Mouse (Mus musculus) ES-E14 (cell line): ENCODE measurements at regions not wholly inside any gene's neighbourhood (a gene's known extent, or its start where the extent isn't known, plus 50 kb on each side); places are given as distances from the start of the nearest gene placed in this dataset.
A peak's percentile ranks its signal among the peaks of the same experiment; 100 is the strongest.

Source experiments
- DNase-seq: peaks from one replicate; pipeline ENCODE4 v3.0.0-alpha.2; 2013; ENCODE audit warnings: low read depth, low spot score
- H3K27ac ChIP-seq: 2 replicates; pipeline ENCODE4 v1.5.1; 2012; ENCODE audit warnings: low read depth, mild to moderate bottlenecking, low read length, moderate library complexity, mixed read lengths; ENCODE audit not compliant: poor library complexity, insufficient read depth, severe bottlenecking
- H3K36me3 ChIP-seq: 2 replicates; pipeline ENCODE4 v1.6.1; 2012; ENCODE audit warnings: mild to moderate bottlenecking, low read length, moderate library complexity, mixed read lengths; ENCODE audit not compliant: control insufficient read depth, poor library complexity, insufficient read depth, severe bottlenecking
- H3K4me1 ChIP-seq, 2 experiments: fragments of 150-350 bp in 1 of 2; sonication (generic) in 1 of 2; 2 replicates each; pipeline ENCODE4 v1.6.1; 2012; ENCODE audit warnings: low read length in 2 of 2, mild to moderate bottlenecking in 1 of 2, mixed read lengths in 1 of 2; ENCODE audit not compliant: control insufficient read depth in 2 of 2, insufficient read depth in 2 of 2, poor library complexity in 1 of 2
- H3K4me3 ChIP-seq, 2 experiments: fragments of 150-350 bp in 1 of 2; sonication (generic) in 1 of 2; 2 replicates each; pipeline ENCODE4 v1.5.1; 2012; ENCODE audit warnings: low read length in 2 of 2, low read depth in 1 of 2, mild to moderate bottlenecking in 1 of 2, mixed read lengths in 1 of 2; ENCODE audit not compliant: insufficient read depth in 1 of 2, poor library complexity in 1 of 2, severe bottlenecking in 1 of 2
- H3K9ac ChIP-seq: 2 replicates; pipeline ENCODE4 v1.6.1; 2012; ENCODE audit warnings: low read depth, mild to moderate bottlenecking, low read length, mixed read lengths; ENCODE audit not compliant: poor library complexity, insufficient read depth, severe bottlenecking
- H3K9me3 ChIP-seq: fragments of 150-350 bp; sonication (generic); 2 replicates; pipeline ENCODE4 v1.6.1; 2012; ENCODE audit warnings: low read depth, mild to moderate bottlenecking, low read length; ENCODE audit not compliant: control insufficient read depth, insufficient read depth
- CHD2 ChIP-seq: IDR thresholded peaks from 2 replicates; pipeline ENCODE4 v1.6.1; 2014; ENCODE audit warnings: mild to moderate bottlenecking, low read depth, low read length, inconsistent platforms
- HCFC1 ChIP-seq: IDR thresholded peaks from 2 replicates; pipeline ENCODE4 v1.6.1; 2012; ENCODE audit warnings: low read length, inconsistent platforms, borderline replicate concordance; ENCODE audit not compliant: insufficient read depth
- MAFK ChIP-seq: IDR thresholded peaks from 2 replicates; pipeline ENCODE4 v1.6.1; 2014; ENCODE audit warnings: mild to moderate bottlenecking, low read depth, low read length, inconsistent platforms; ENCODE audit not compliant: insufficient read depth
- ZC3H11A ChIP-seq: IDR thresholded peaks from 2 replicates; pipeline ENCODE4 v1.6.1; 2012; ENCODE audit warnings: low read depth, mild to moderate bottlenecking, inconsistent platforms, low read length, borderline replicate concordance
- ZNF384 ChIP-seq: IDR thresholded peaks from 2 replicates; pipeline ENCODE4 v1.6.1; 2012; ENCODE audit warnings: low read depth, low read length, inconsistent platforms
- in situ Hi-C, 2 experiments: fragments of 600-800 bp; cut with MboI; formaldehyde crosslinking; loops; one replicate each; pipeline ENCODE4 v1.15.1; 2025; ENCODE audit warnings: low sequenced_read_pairs in 2 of 2, inconsistent platforms in 1 of 2; ENCODE audit not compliant: unreplicated experiment in 2 of 2

- Histone ChIP-seq H3K36me3 (no peaks in the 10 kb centered on the region), H3K4me1 (peaks cover 2 to 4% of the 10 kb centered on the region in 2 experiments; a peak in 2 of 4 replicates), H3K4me3 (peak overlapping the region in 1 of 2 experiments; percentile 18; a peak in 1 of 4 replicates), H3K27ac (peak overlapping the region; percentile 49; the same call in 1 of the 2 replicates), H3K9ac (no peak overlapping the region), H3K9me3 (no peaks in the 10 kb centered on the region)
- TF ChIP-seq ZNF384 (no peak), MAFK (no peak), HCFC1 (no peak), CHD2 (no peak), ZC3H11A (no peak)
- no peak for DNase-seq
- in situ Hi-C loops: no loop called here
These were observed 61.7 kb upstream of the Phyhipl start for GRCm38 (mm10) chr10:70717464-70717863.

GRCm38 (mm10) chr10:70717025-70717424 is 61.3 kb upstream of the Phyhipl start:
- Histone ChIP-seq H3K9me3 (no peaks in the 10 kb centered on the region), H3K36me3 (no peaks in the 10 kb centered on the region), H3K9ac (peak overlapping the region; percentile 30; the same call in 1 of the 2 replicates), H3K4me3 (peak overlapping the region in 1 of 2 experiments; percentile 61; a peak in 2 of 4 replicates), H3K4me1 (peaks cover 2 to 4% of the 10 kb centered on the region in 2 experiments; a peak in 2 of 4 replicates), H3K27ac (peak overlapping the region; percentile 90)
- no peak for DNase-seq
- TF ChIP-seq MAFK: no peak
- no peak for TF ChIP-seq ZC3H11A
- no peak for TF ChIP-seq CHD2
- TF ChIP-seq HCFC1: no peak
- no peak for TF ChIP-seq ZNF384
- in situ Hi-C loops: no loop called here

GRCm38 (mm10) chr10:70713306-70713705 is 57.5 kb upstream of the Phyhipl start:
- Histone ChIP-seq H3K4me1 (peaks cover 4 to 15% of the 10 kb centered on the region in 2 experiments; a peak in 3 of 4 replicates), H3K36me3 (no peaks in the 10 kb centered on the region), H3K9ac (no peak overlapping the region), H3K4me3 (no peak overlapping the region), H3K9me3 (no peaks in the 10 kb centered on the region), H3K27ac (no peak overlapping the region)
- in situ Hi-C loops: no loop called here
- TF ChIP-seq MAFK: no peak
- TF ChIP-seq ZC3H11A: no peak
- no peak for TF ChIP-seq ZNF384
- no peak for TF ChIP-seq HCFC1
- TF ChIP-seq CHD2: no peak
- no peak for DNase-seq

- H3K4me3 ChIP-seq: no peak overlapping the region
- H3K9ac ChIP-seq: no peak overlapping the region
- in situ Hi-C loops: no loop called here
- no peaks in the 10 kb centered on the region for H3K9me3 ChIP-seq
- DNase-seq: peak; percentile 71
- H3K4me1 ChIP-seq: peaks cover 2 to 14% of the 10 kb centered on the region in 2 experiments; a peak in 2 of 4 replicates
- TF ChIP-seq ZC3H11A: no peak
- TF ChIP-seq MAFK: no peak
- no peak for TF ChIP-seq ZNF384
- TF ChIP-seq CHD2: no peak
- TF ChIP-seq HCFC1: no peak
- H3K36me3 ChIP-seq: no peaks in the 10 kb centered on the region
- H3K27ac ChIP-seq: no peak overlapping the region
These were observed 53.0 kb upstream of the Phyhipl start for GRCm38 (mm10) chr10:70708806-70709205.
